Mouse (Mus musculus) olfactory bulb, adult 2 months (tissue): ENCODE data around the gene Acot3. TPM values are rescaled to one million over a fixed set of nuclear protein-coding genes. Genes with fewer than 3 reads are reported as not detected.
A peak's percentile ranks its signal among the peaks of the same experiment; 100 is the strongest.
"Not testable (repeated sequence)": the region's sequence is repeated elsewhere in the genome, so short reads cannot be mapped to it uniquely, and the experiment has no call there.

ENCODE experiments used
- H3K27ac ChIP-seq: fragments of 200-500 bp; 2 replicates; pipeline ENCODE4 v1.5.1; 2012; ENCODE audit warnings: low read depth, low read length; ENCODE audit not compliant: insufficient read depth
- H3K4me1 ChIP-seq: fragments of 200-500 bp; 2 replicates; pipeline ENCODE4 v1.6.1; 2012; ENCODE audit warnings: low read length; ENCODE audit not compliant: control insufficient read depth, insufficient read depth
- H3K4me3 ChIP-seq: fragments of 200-500 bp; 2 replicates; pipeline ENCODE4 v1.5.1; 2012; ENCODE audit warnings: mild to moderate bottlenecking, low read depth, low read length, moderate library complexity; ENCODE audit not compliant: insufficient read depth
- CTCF ChIP-seq: fragments of 200-500 bp; IDR thresholded peaks from 2 replicates; pipeline ENCODE4 v1.5.1; 2012; ENCODE audit warnings: low read depth, mild to moderate bottlenecking, low read length, moderate library complexity; ENCODE audit not compliant: insufficient read depth
- POLR2A ChIP-seq: fragments of 200-500 bp; IDR thresholded peaks from 2 replicates; pipeline ENCODE4 v1.6.1; 2012; ENCODE audit warnings: mild to moderate bottlenecking, low read depth, low read length, moderate library complexity; ENCODE audit not compliant: insufficient read depth
- WGBS: fragments of 180-500 bp; shearing (Covaris S2); methylation state at CpG from one replicate; pipeline ENCODE4 v1.1.7; 2018; 5-methylcytosine and 5-hydroxymethylcytosine counted together
- polyA plus RNA-seq: library from polyadenylated mRNA; stranded (reverse); fragments of >200 nt; gene quantifications from 2 replicates; pipeline ENCODE4 v1.2.4, GENCODE M21; 2012; ENCODE audit warnings: low replicate concordance; ENCODE audit not compliant: missing spikeins, insufficient read depth, insufficient read length

Gene Acot3
- polyA plus RNA-seq, 1 experiment = not detected

GRCm38 (mm10) chr12:84042248-84042647 lies 9.7 kb upstream of the Acot3 start:
- TF ChIP-seq POLR2A = no peak
- no peak for TF ChIP-seq CTCF
- H3K4me1 ChIP-seq = 0 out of 2 replicates have a peak, but pooled peaks cover 2% of the 10 kb centered on the region
- H3K27ac ChIP-seq = no peak overlapping the region
- 93% methylated on average over 5 of the region's 5 CpGs for WGBS
- no peak overlapping the region for H3K4me3 ChIP-seq

DNA sequence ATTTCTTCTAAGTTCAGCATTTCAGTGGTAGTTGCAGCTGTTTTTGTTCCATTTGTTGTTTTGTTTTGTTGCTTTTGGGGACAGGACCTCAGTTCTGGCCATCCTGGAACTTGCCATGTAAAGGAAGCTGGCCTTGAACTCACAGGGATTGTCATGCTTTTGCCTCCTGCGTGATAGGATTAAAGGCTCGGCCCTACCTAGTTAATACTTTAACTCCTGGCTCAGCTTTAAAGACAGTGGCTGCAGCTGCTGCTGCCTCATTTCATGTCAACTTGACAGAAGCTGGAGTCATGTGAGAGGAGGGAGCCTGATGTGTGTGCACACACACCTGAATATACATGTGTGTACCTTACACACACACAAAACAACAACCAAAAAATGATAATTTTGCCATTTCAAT lies 7.9 kb upstream of the Acot3 start:
- H3K27ac ChIP-seq = no peak overlapping the region
- TF ChIP-seq POLR2A = no peak
- TF ChIP-seq CTCF = no peak
- WGBS = 85% methylated on average over 2 of the region's 2 CpGs
- H3K4me1 ChIP-seq = no peaks in the 10 kb centered on the region
- no peak overlapping the region for H3K4me3 ChIP-seq

- no peak overlapping the region for H3K27ac ChIP-seq
- TF ChIP-seq POLR2A (no peak), CTCF (no peak)
- WGBS = 98% methylated on average over 1 of the region's 1 CpGs
- H3K4me3 ChIP-seq = no peak overlapping the region
- no peaks in the 10 kb centered on the region for H3K4me1 ChIP-seq
Observed at GRCm38 (mm10) chr12:84046906-84047305, 5.0 kb upstream of the Acot3 start.

DNA sequence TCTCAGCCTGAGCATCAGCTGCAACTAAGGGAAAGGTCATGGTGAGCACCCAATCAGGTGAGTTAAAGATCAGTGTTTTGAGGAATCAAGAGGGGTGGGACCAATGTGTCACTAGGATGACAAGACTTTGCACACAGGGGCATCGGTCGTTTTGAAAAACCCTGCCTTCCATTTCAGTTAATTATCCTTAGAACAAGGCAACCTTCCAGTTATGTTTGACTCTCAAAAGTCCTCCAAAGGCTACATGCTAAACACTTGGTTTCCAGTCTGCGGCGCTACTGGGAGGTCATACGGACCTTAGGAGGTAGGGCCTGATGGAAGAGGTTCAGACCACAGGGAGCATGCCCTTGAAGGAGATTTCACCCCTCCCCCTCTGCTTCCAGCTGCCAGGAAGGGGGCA lies 1.2 kb upstream of the Acot3 start:
- 86% methylated on average over 5 of the region's 5 CpGs for WGBS
- not testable (repeated sequence) for H3K4me3 ChIP-seq, H3K4me1 ChIP-seq, H3K27ac ChIP-seq

GRCm38 (mm10) chr12:84052609-84053008 lies 665 bp downstream of the Acot3 start:
- H3K4me3 ChIP-seq = no peak overlapping the region
- WGBS = 76% methylated on average over 7 of the region's 7 CpGs
- no peak overlapping the region for H3K27ac ChIP-seq
- TF ChIP-seq POLR2A = no peak
- no peak for TF ChIP-seq CTCF
- H3K4me1 ChIP-seq = peaks cover 6% of the 10 kb centered on the region; the same call in 1 of the 2 replicates

DNA sequence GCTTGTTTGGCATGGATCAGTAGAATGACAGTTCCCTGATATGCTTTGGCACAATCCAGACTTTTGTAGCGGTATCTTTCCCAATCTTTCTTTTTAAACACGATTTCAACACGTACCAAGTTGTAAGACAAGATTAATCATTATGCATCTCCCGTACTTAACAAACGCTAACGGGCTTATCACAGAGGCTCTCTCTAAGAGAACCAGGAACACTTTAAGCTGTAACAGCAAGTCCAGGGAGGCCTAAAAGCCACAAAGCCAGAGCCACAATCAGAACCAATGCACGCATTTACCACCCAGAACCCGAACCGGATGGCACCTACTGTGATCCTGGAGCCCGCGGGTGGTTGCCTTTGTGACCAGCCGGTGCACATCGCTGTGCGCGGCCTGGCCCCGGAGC lies 1.2 kb downstream of the Acot3 start:
- peak overlapping the region; percentile 50 for H3K4me3 ChIP-seq
- H3K4me1 ChIP-seq = peaks cover 6% of the 10 kb centered on the region; the same call in 1 of the 2 replicates
- WGBS = 11% methylated on average over 16 of the region's 16 CpGs
- H3K27ac ChIP-seq = no peak overlapping the region
- TF ChIP-seq POLR2A = no peak
- no peak for TF ChIP-seq CTCF

DNA sequence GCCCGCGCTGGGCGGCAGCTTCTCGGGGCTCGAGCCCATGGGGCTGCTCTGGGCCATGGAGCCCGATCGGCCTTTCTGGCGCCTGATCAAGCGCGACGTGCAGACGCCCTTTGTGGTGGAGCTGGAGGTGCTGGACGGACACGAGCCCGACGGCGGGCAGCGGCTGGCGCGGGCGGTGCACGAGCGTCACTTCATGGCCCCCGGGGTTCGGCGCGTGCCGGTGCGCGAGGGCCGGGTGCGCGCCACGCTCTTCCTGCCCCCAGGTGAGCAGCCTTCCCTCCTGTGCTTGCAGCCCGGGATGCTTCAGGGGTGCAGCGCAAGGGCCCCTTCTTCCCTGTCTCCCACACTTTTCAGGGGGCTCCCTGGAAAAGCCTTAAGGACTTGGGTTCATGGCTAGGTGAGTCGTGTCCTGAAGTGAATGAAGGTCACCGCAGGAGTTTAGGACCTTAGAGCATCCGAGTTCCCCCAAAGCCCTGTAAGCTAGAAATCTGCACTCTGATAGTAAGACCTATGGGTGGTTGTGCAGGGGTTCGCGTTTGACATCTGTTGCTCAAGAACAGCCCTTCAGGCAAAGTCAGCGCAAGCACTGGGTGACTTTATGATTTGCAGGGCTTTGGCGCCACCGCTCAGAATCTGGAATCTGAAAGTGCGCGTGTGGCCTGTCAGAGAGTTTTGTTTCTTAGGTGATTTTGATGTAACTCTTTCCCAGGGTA lies 1.9 kb downstream of the Acot3 start:
- Histone ChIP-seq H3K4me1 (peaks cover 6% of the 10 kb centered on the region; the same call in 1 of the 2 replicates), H3K27ac (no peak overlapping the region), H3K4me3 (peak overlapping the region; percentile 50)
- TF ChIP-seq POLR2A = no peak
- TF ChIP-seq CTCF = no peak
- 5% methylated on average over 41 of the region's 46 CpGs for WGBS

DNA sequence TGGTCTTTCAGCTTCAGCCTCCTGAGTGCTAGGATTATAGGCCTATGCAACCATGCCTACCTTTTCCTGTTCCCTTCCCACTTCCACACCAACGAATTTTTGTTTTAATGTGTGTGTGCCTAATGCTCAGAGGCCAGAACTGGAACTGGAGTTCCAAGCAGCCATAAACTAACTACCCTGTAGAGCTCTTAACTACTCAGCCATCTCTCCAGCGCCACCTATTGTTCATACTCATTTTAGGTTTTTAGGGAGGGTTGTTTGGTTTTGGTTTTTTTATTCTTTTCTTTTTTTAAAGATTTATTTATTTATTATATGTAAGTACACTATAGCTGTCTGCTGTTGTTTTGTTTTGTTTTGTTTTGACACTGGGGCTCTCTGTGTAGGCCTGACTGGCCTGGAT lies 9.0 kb downstream of the Acot3 start:
- 25% methylated on average over 2 of the region's 2 CpGs for WGBS
- TF ChIP-seq POLR2A (no peak), CTCF (no peak)
- H3K27ac ChIP-seq = no peak overlapping the region
- no peaks in the 10 kb centered on the region for H3K4me1 ChIP-seq
- no peak overlapping the region for H3K4me3 ChIP-seq

- 96% methylated on average over 20 of the region's 20 CpGs for WGBS
- no peak overlapping the region for H3K27ac ChIP-seq
- H3K4me1 ChIP-seq = no peaks in the 10 kb centered on the region
- no peak overlapping the region for H3K4me3 ChIP-seq
- no peak for TF ChIP-seq POLR2A
- no peak for TF ChIP-seq CTCF
Observed at GRCm38 (mm10) chr12:84062336-84062735, 10.4 kb downstream of the Acot3 start.

DNA sequence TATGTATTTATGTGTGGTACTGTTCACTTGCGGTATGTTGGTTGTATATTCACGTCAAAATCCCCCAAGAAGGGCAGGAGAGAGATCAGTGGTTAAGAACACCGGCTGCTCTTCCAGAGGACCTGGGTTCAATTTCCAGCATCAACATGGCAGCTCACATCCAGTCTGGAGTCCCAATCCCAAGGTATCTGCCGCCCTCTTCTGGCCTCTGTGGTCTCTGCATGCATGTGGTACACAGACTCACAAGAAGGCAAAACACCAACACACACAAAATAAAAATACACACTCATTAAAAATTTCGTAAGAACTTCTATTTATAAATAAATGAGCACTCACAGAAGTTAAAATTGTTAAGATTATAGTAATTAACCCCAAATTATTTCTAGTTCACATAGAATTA lies 11.3 kb downstream of the Acot3 start:
- TF ChIP-seq POLR2A (no peak), CTCF (0 out of 2 replicates have a peak, but pooled peaks have one; percentile 13)
- H3K4me3 ChIP-seq = no peak overlapping the region
- WGBS = 70% methylated on average over 5 of the region's 5 CpGs
- no peak overlapping the region for H3K27ac ChIP-seq
- H3K4me1 ChIP-seq = no peaks in the 10 kb centered on the region
